Mouse (Mus musculus): ENCODE measurements around the gene Ms4a15. TPM values are rescaled to one million over a fixed set of nuclear protein-coding genes. Genes with fewer than 3 reads are reported as not detected.

Ms4a15 gene
- total RNA-seq, 2 experiments from 2014 or later, result not detected

DNA sequence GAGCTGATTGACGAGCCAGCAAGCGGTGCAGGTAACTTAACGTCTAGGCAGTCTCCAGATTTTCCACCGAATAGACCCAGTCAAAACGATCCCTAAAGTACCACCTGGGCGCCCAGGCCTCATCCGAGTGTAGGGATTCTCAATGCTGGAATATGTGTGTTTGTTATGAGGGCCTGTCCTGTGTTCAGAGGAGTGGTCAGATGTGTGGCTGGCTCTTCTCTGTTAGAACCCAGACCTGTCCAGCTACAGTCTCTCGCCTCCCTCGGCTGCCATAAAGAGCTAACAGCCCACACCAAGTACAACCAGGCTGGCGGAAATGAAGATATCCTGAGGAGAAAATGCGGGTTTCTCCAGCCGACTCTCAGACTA is 33.1 kb downstream of the Ms4a15 start:
- no peak for DNase-seq (ENCODE audit: low spot score)

DNA sequence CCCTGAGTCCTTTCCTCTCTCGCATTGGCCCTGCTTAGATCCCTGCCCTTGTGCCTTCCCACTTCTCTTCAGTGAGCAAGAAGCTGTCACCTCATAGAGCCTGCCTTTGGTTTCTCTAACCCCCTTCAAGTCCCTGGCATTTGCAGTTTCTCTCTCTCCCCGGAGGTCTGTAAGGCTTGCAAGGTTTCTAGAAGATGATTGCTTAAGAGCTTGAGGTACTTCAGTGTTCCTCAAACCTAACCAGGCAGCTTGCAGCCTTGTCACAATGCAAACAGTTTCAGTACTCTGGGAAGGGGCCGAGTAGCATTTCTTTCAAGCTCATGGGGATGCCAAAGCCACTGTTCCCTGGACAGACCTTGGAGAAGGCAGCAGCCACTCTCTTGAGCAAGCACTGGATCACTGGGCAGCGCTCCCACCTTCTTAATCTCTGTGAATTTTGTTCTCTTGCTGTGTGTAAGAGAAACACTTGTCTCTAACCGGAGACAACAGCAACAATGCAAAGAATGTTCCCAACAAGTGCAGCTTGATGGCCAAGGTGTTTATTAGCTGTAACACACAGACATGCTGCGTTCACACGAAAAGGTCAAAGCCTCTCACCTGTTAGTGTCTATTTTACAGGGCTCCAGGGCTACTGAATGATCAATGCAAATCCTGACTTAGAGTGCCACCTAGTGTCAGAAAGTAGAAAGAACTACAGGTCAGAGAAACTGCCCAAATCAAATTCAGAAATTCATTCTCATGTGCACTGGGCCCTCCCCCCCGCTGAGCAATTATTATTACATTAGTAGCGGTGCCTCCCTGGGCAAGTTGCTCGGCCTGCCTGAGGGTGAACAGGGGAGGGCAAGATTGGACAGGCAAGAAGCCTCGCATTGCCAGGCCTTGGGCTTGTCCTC is 33.7 kb downstream of the Ms4a15 start:
- DNase-seq (ENCODE audit: low spot score), result peak; percentile 82

DNA sequence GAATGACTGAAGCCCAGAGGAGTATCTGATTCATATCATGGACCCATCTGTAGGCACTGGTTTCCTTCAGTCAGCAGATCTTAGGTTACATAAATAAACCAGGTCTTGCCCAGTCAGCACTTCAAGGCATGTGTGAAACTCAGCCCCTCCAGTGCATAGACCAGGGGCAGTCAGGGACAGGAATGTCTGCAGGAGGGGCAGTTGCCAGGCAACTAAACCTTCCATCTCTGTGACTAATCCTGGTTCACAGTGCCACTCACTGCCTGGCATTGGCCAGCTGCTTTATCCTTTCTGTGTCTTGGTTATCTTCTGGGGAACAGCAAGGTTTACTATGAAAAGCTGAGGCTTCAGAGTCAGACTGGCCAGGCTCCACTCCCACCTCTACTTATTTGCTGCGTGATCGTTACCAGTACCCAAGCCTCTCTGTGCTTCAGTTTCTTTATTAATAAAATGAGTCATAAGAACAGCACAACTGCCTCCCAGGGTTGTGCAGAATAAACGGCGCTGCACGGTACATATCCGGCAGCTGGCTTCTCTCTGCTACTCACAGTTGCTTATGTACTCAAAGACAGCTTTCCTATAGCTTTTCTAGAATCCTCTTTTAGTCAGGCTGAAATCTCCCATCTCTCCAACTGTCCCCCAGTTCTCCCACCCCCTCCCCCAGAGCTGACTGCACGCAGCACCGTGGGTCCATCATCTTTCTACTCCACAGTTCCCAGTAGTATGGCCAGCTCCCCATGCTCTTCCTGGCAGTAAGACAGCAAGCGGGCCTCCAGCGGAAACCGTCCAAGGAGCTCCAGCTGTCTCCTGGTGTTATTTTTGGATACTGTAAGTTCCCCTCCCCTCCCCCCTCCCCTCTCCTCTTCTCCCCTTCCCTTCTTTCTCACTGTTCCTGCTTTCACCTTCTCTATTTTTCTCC is 40.8 kb downstream of the Ms4a15 start:
- DNase-seq (ENCODE audit: low spot score), result peak; percentile 77

DNA sequence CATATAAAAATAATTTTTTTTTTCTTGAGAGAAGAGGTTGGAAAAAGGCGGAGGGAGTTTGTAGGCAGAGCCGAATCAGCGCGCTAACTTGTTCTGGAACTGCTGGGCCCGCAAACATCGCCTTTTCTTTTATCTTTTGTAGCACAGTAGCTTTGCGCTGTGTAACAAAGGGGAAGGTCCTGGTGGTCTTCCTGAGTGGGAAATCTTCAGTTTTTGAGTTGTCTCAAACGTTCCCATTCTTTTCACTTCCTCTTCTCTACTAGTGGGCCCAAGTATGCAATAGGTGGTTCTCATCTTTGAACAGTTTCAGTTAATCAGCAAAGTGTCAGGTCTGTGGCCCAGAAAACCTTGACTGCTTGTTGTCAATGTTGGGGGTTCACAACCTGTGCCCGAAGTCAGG is 43.5 kb downstream of the Ms4a15 start:
- no peak for DNase-seq (ENCODE audit: low spot score)

DNA sequence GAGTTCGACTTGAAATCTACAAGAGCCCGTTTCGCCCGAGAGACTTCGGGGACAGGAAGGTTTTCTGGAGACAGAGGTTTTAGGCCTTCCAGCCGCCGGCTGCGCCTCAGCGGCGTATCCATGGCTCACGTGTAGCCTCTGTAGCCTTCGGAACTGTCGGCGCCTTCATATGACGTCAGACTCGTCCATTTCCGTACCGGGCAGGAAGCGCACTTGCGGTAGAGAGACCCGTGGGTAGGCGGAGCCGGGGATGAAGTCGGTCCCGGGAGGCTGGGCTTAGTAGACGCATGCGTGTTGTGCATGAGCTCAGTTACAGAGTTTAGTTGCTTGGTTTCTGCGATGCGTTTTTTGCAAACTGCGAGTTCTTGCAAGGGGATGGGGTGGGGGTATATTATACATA is 43.9 kb downstream of the Ms4a15 start, which contains the start of gene Ccdc86:
TSS of gene Ccdc86 (minus strand) at position 155 of the 400 bp plus-strand sequence.
- peak; percentile 97 for DNase-seq (ENCODE audit: low spot score)

DNA sequence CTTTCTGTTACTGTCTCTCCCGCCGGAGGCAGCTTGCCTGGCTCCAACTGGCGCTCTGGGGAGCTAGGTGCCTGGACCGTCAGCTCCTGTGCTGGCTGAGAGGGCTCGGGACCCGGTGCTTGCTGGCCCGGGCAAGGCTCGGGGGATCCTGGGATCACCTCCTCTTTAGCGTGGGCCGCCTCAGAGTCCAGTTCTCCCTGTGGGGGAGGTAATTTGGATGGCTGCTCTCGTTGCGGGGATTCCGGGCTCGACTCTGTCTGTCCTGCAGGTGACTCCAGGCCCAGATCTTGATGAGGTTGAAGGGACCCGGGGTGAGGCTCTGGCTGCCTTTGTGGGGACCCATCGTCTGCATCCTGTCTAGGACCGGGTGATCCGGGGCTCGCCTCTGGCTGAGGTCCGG is 44.6 kb downstream of the Ms4a15 start:
- no peak for DNase-seq (ENCODE audit: low spot score)

DNA sequence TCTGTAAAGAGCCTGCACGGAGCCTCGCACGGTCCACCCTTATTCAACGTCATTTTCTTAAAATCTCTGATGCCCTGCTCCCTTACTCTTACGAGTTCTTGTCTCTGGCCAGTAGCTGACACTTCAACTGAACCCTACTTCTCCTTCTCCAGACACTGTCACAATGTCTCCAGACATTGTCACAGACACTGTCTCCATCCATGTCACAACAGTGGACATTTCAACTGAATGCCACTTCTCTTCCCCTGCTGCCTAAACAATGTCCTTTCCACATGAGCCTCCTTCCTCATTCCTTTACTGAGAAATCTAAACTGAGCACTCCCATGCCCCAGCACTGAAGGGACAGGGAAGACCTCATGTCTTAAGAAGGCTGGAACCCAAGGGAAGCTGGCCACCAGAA is 45.8 kb downstream of the Ms4a15 start:
- DNase-seq (ENCODE audit: low spot score), result no peak

DNA sequence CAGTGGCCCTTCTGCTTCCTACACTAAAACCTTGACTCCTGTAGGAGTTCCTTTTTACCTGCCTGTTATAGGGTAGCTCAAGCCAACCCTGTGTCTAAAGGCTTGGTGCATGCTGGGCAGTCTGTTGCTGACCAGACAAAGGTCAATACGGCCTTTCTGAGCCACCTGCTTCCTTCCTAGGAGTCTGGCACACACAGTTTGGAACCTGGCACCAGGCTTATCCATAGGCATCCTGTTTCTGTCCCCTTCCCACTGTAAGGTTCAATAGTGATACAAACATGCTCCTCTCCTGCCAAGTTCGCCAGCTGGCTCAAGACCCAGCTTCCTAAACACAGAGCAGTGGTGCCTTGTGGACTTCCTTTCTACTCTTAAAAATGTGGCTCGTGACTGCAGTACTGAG is 46.5 kb downstream of the Ms4a15 start:
- DNase-seq (ENCODE audit: low spot score), result no peak

DNA sequence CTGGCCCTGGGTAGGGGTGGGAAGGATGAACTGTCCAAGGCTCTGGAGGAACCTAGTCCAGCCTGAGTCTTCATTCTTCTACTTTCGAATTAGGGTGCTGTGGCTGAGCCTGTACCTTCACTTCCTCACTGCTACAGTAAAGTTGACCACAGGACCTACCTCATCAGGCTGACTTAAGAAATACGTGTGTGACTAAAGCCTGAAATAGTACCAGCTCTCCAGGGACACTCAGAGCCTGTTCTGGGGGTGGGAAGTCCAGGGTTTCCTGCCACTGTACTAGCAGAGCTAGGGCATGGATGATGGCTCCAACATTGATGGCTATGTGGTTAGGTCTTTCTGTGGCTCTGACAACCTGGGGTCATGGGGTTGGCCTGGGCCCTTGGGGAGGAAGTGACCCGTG is 49.1 kb downstream of the Ms4a15 start:
- no peak for DNase-seq (ENCODE audit: low spot score)

DNA sequence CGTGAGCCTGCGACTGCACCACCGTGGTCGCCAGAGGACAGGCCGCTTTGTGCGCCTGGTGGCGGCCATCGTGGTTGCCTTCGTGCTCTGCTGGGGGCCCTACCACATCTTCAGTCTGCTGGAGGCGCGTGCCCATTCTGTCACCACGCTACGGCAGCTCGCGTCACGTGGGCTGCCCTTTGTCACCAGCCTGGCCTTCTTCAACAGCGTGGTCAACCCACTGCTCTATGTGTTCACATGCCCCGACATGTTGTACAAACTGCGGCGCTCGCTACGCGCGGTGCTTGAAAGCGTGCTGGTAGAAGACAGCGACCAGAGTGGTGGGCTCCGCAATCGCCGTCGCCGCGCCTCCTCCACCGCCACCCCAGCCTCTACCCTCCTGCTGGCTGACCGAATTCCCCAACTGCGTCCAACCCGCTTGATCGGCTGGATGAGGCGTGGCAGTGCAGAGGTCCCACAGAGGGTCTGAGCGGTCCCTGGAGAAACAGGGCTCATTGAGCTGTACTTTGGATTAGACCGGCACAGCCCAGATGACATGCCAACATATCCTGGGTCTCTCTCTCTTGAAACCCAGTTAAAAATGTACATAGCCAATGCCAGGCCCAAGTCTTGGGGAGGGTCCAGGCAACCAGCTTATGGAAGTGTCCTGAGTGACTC is 52.1 kb downstream of the Ms4a15 start:
- DNase-seq (ENCODE audit: low spot score), result no peak

DNA sequence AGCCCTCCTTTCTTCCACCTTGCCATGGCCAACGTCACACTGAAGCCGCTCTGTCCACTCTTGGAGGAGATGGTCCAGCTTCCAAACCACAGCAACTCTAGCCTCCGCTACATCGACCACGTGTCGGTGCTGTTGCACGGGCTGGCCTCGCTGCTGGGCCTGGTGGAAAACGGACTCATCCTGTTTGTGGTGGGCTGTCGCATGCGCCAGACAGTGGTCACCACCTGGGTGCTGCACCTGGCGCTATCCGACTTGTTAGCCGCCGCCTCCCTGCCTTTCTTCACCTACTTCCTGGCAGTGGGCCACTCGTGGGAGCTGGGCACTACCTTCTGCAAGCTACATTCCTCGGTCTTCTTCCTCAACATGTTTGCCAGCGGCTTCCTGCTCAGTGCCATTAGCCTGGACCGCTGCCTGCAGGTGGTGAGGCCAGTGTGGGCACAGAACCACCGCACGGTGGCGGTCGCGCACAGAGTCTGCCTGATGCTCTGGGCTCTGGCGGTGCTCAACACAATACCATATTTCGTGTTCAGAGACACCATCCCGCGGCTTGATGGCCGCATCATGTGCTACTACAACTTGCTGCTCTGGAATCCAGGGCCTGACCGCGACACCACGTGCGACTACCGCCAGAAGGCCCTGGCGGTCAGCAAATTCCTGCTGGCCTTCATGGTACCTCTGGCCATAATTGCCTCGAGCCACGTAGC is 52.8 kb downstream of the Ms4a15 start:
- DNase-seq (ENCODE audit: low spot score), result no peak

DNA sequence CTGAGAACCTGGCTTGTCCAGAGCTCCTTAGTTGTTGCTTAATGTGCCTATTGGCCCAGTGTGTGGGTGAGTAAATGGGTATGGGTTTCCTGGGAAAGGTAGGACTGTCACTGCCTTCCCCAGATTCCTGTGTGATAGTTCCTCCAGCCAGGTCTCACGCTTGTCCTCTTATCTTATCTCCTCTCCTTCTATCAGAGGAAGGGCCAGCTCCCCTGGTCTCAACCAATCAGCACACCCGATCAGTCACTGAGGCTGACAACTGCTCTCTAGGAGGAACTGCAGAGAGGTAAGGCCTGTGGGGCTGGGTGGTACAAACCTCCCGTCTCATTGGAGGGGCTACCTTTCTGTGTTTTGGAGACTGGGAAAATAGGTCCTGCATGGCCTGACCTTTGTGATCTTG is 54.3 kb downstream of the Ms4a15 start:
- no peak for DNase-seq (ENCODE audit: low spot score)

DNA sequence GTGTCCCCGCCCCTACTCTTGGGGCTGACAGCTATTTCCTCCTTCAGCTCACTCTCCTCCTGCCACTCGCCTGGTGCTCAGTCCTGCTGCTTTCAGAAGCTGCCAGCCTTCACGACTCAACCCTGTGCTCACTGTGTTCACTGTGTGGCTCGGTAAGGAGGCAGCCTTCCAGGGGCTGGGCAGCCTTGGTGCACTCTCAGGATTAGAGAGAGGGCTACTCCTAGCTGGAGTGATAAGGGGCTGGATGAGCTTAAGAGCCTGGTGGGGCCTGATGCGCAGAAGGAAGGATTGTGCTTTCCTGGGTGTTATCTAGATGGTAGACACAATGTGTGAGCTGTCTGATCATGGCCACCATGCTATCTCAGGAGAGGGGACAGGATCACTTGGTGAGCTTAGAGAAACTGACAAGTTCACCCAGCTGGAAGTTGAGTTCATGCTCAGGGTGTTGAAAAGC is 55.9 kb downstream of the Ms4a15 start, which contains the start of gene Ptgdr2:
TSS of gene Ptgdr2 (plus strand) at position 51 of the 454 bp plus-strand sequence.
- no peak for DNase-seq (ENCODE audit: low spot score)

DNA sequence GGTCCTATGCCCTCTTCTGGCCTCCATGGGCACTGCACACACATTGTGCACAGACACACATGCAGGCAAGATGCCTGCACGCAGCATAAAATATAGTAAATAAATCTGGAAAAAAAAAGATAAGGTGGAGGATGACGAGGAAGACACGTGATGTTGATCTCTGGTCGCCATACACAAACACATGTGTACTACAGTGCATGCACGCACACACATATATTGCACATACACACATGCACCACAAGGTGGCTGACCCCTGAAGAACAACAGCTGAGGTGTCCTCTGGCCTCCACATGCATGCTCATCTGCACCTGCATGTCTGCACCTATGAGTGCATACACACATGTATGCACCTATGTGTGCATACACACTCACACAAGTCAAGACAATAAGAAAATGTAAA is 57.0 kb downstream of the Ms4a15 start:
- DNase-seq (ENCODE audit: low spot score), result no peak

DNA sequence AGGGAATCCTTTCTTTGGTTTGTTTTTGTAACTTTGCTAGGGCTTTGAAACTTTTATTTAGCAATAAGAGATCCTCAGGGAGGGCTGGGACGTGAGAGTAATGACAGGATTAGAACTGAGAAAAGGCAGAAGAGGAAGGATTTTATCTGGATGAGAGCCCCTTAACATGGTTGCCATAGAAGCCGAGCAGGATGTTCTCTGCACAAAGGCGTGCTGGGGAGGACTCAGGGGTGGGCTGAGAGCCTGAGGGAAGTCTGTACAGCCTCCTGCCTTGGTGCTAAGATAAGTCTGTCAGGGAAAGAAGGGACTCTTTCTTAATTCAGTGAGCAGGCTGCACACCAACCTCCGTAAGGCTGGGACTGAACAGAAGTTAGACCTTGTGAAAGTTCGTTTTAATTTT is 58.0 kb downstream of the Ms4a15 start:
- no peak for DNase-seq (ENCODE audit: low spot score)

DNA sequence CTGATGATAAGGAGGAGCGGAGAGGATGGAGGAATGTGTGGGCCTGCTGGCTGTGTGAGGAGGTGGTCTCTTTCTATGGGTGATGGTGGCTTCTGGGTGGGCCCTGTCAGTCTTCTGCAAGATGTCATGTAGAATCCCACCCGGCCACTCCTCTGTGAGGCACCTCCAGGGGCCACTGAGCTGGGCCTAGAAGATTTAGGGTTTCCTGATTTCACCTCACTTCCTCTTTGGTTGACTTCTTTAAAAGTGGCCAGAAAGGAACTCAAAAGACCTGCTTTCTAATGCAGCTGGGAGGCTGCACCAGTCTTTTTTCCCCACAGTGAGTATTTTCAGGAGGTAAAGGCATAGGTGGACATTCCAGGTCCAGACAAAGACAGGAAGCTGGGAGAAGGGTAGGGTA is 62.4 kb downstream of the Ms4a15 start:
- no peak for DNase-seq (ENCODE audit: low spot score)

Other genes starting within 250 kb of the Ms4a15 start
- not detected for gene Cd6, start 163.2 kb downstream of the Ms4a15 start, total RNA-seq (2021)
- under 1 TPM; 0.23 to 0.55 TPM for gene Slc15a3, start 153.5 kb downstream of the Ms4a15 start, total RNA-seq (2021)
- gene Tmem132a, start 123.3 kb downstream of the Ms4a15 start, total RNA-seq (2021), result 1 to 10 TPM; 3.0 to 3.4 TPM
- 100 to 1,000 TPM; 208 to 227 TPM for gene Tmem109, start 111.2 kb downstream of the Ms4a15 start, total RNA-seq (2021)
- 100 to 1,000 TPM; 148 TPM for gene Prpf19, start 98.0 kb downstream of the Ms4a15 start, total RNA-seq (2021)
- not detected for gene Zp1, start 72.6 kb downstream of the Ms4a15 start, total RNA-seq (2021)
- gene Ptgdr2, start 56.1 kb downstream of the Ms4a15 start, total RNA-seq (2021), result not detected
- gene Ccdc86, start 44.0 kb downstream of the Ms4a15 start, total RNA-seq (2021), result 10 to 100 TPM; 12.6 to 14.5 TPM
- not detected for gene Ms4a10, start 18.6 kb downstream of the Ms4a15 start, total RNA-seq (2021)
- not detected for gene Ms4a18, start 24.8 kb upstream of the Ms4a15 start, total RNA-seq (2021)
- gene Ms4a8a, start 87.9 kb upstream of the Ms4a15 start, total RNA-seq (2021), result under 1 TPM; 0.69 to 0.84 TPM
- not detected for gene 1700017D01Rik, start 137.6 kb upstream of the Ms4a15 start, total RNA-seq (2021)
- not detected for gene 1700025F22Rik, start 172.1 kb upstream of the Ms4a15 start, total RNA-seq (2021)
- not detected for gene Ms4a13, start 203.5 kb upstream of the Ms4a15 start, total RNA-seq (2021)
- not detected for gene Ms4a12, start 239.2 kb upstream of the Ms4a15 start, total RNA-seq (2021)

Data from gastrocnemius, adult 18-20 months (tissue).